Mouse (Mus musculus): Measurements from ENCODE around the gene Creb5. TPM values are rescaled to one million over a fixed set of nuclear protein-coding genes. Genes with fewer than 3 reads are reported as not detected.

Creb5 gene
- total and polyA plus RNA-seq, 3 experiments: 3.5 to 8.4 (median 6.1) TPM

- H3K36me3 ChIP-seq (ENCODE audit: control insufficient read depth, insufficient read depth, low read length): no peaks in the 10 kb centered on the region; the same call in 1 of the 2 replicates
- H3K4me3 ChIP-seq: no peak overlapping the region
- WGBS: 37% methylated on average over 3 of the region's 3 CpGs
- no peaks in the 10 kb centered on the region; the same call in 1 of the 2 replicates for H3K4me1 ChIP-seq (ENCODE audit: control insufficient read depth, insufficient read depth, low read length)
- DNase-seq: peak in 1 of 2 experiments; percentile 39
- TF ChIP-seq POLR2A (IDR thresholded peaks at IDR 0.05; ENCODE audit: insufficient read depth, low read depth, low read length): no peak
- no peak for TF ChIP-seq CTCF (IDR thresholded peaks at IDR 0.05)
- TF ChIP-seq EP300 (IDR thresholded peaks at IDR 0.05; ENCODE audit: insufficient read depth, low read depth, low read length): no peak
- peak overlapping the region; percentile 47 for H3K27ac ChIP-seq
- no peak overlapping the region for H3K9ac ChIP-seq (ENCODE audit: low read depth, low read length)
- intact Hi-C loops (cut with DNase I): loop anchor here (5.0 kb wide), 1 partner anchor 65 kb away; no protein-coding TSS in a partner anchor
- no peaks in the 10 kb centered on the region for H3K79me2 ChIP-seq (replicated peaks; ENCODE audit: control insufficient read depth, insufficient read depth, low read length)
- H3K27me3 ChIP-seq (ENCODE audit: control insufficient read depth, insufficient read depth, low read length): no peaks in the 10 kb centered on the region
Observed at GRCm38 (mm10) chr6:53506947-53507564, 220.0 kb downstream of the Creb5 start.

- intact Hi-C loops (cut with DNase I): loop anchor here (5.0 kb wide), 1 partner anchor 63 kb away; no protein-coding TSS in a partner anchor
- no peak overlapping the region for H3K27ac ChIP-seq
- H3K4me3 ChIP-seq: no peak overlapping the region
Observed at GRCm38 (mm10) chr6:53508847-53509494, 221.9 kb downstream of the Creb5 start.

GRCm38 (mm10) chr6:53510005-53510404, 222.9 kb downstream of the Creb5 start:
- Histone ChIP-seq H3K4me3 (no peak overlapping the region), H3K9ac (ENCODE audit: low read depth, low read length) (no peak overlapping the region), H3K4me1 (ENCODE audit: control insufficient read depth, insufficient read depth, low read length) (no peaks in the 10 kb centered on the region; the same call in 1 of the 2 replicates), H3K27me3 (ENCODE audit: control insufficient read depth, insufficient read depth, low read length) (no peaks in the 10 kb centered on the region), H3K79me2 (replicated peaks; ENCODE audit: control insufficient read depth, insufficient read depth, low read length) (no peaks in the 10 kb centered on the region), H3K36me3 (ENCODE audit: control insufficient read depth, insufficient read depth, low read length) (no peaks in the 10 kb centered on the region; the same call in 1 of the 2 replicates), H3K27ac (no peak overlapping the region)
- TF ChIP-seq POLR2A (IDR thresholded peaks at IDR 0.05; ENCODE audit: insufficient read depth, low read depth, low read length) (no peak), EP300 (IDR thresholded peaks at IDR 0.05; ENCODE audit: insufficient read depth, low read depth, low read length) (no peak), CTCF (IDR thresholded peaks at IDR 0.05) (no peak)
- DNase-seq: no peak
- 85% methylated on average over 7 of the region's 7 CpGs for WGBS
- intact Hi-C loops (cut with DNase I): no loop called here

More at GRCm38 (mm10) chr6:53508847-53509494, 221.9 kb downstream of the Creb5 start:
- no peaks in the 10 kb centered on the region; the same call in 1 of the 2 replicates for H3K36me3 ChIP-seq (ENCODE audit: control insufficient read depth, insufficient read depth, low read length)
- H3K9ac ChIP-seq (ENCODE audit: low read depth, low read length): no peak overlapping the region
- 80% methylated on average over 3 of the region's 3 CpGs for WGBS
- H3K79me2 ChIP-seq (replicated peaks; ENCODE audit: control insufficient read depth, insufficient read depth, low read length): no peaks in the 10 kb centered on the region
- H3K27me3 ChIP-seq (ENCODE audit: control insufficient read depth, insufficient read depth, low read length): no peaks in the 10 kb centered on the region
- TF ChIP-seq EP300 (IDR thresholded peaks at IDR 0.05; ENCODE audit: insufficient read depth, low read depth, low read length) (no peak), POLR2A (IDR thresholded peaks at IDR 0.05; ENCODE audit: insufficient read depth, low read depth, low read length) (no peak), CTCF (IDR thresholded peaks at IDR 0.05) (no peak)
- DNase-seq: no peak
- no peaks in the 10 kb centered on the region; the same call in 1 of the 2 replicates for H3K4me1 ChIP-seq (ENCODE audit: control insufficient read depth, insufficient read depth, low read length)

GRCm38 (mm10) chr6:53512226-53512625, 225.2 kb downstream of the Creb5 start:
- Histone ChIP-seq H3K27ac (no peak overlapping the region), H3K4me1 (ENCODE audit: control insufficient read depth, insufficient read depth, low read length) (peaks cover 5% of the 10 kb centered on the region; the same call in 1 of the 2 replicates), H3K27me3 (ENCODE audit: control insufficient read depth, insufficient read depth, low read length) (no peaks in the 10 kb centered on the region), H3K79me2 (replicated peaks; ENCODE audit: control insufficient read depth, insufficient read depth, low read length) (no peaks in the 10 kb centered on the region), H3K4me3 (no peak overlapping the region), H3K36me3 (ENCODE audit: control insufficient read depth, insufficient read depth, low read length) (no peaks in the 10 kb centered on the region), H3K9ac (ENCODE audit: low read depth, low read length) (no peak overlapping the region)
- DNase-seq: no peak
- TF ChIP-seq CTCF (IDR thresholded peaks at IDR 0.05) (no peak), EP300 (IDR thresholded peaks at IDR 0.05; ENCODE audit: insufficient read depth, low read depth, low read length) (no peak), POLR2A (IDR thresholded peaks at IDR 0.05; ENCODE audit: insufficient read depth, low read depth, low read length) (no peak)
- WGBS: 87% methylated on average over 8 of the region's 8 CpGs
- intact Hi-C loops (cut with DNase I): no loop called here

GRCm38 (mm10) chr6:53513380-53513779, 226.3 kb downstream of the Creb5 start:
- no peaks in the 10 kb centered on the region for H3K79me2 ChIP-seq (replicated peaks; ENCODE audit: control insufficient read depth, insufficient read depth, low read length)
- H3K36me3 ChIP-seq (ENCODE audit: control insufficient read depth, insufficient read depth, low read length): no peaks in the 10 kb centered on the region
- 72% methylated on average over 2 of the region's 2 CpGs for WGBS
- H3K4me3 ChIP-seq: no peak overlapping the region
- intact Hi-C loops (cut with DNase I): no loop called here
- H3K4me1 ChIP-seq (ENCODE audit: control insufficient read depth, insufficient read depth, low read length): peaks cover 5% of the 10 kb centered on the region
- H3K27ac ChIP-seq: no peak overlapping the region
- H3K27me3 ChIP-seq (ENCODE audit: control insufficient read depth, insufficient read depth, low read length): no peaks in the 10 kb centered on the region
- TF ChIP-seq CTCF (IDR thresholded peaks at IDR 0.05) (no peak), EP300 (IDR thresholded peaks at IDR 0.05; ENCODE audit: insufficient read depth, low read depth, low read length) (no peak), POLR2A (IDR thresholded peaks at IDR 0.05; ENCODE audit: insufficient read depth, low read depth, low read length) (no peak)
- H3K9ac ChIP-seq (ENCODE audit: low read depth, low read length): no peak overlapping the region
- DNase-seq: no peak

- H3K9ac ChIP-seq (ENCODE audit: low read depth, low read length): no peak overlapping the region
- 48% methylated on average over 1 of the region's 1 CpGs for WGBS
Observed at GRCm38 (mm10) chr6:53514862-53515261, 227.8 kb downstream of the Creb5 start.

More at GRCm38 (mm10) chr6:53514862-53515261, 227.8 kb downstream of the Creb5 start:
- Histone ChIP-seq H3K36me3 (ENCODE audit: control insufficient read depth, insufficient read depth, low read length) (no peaks in the 10 kb centered on the region), H3K27me3 (ENCODE audit: control insufficient read depth, insufficient read depth, low read length) (no peaks in the 10 kb centered on the region), H3K27ac (no peak overlapping the region), H3K4me1 (ENCODE audit: control insufficient read depth, insufficient read depth, low read length) (peaks cover 5% of the 10 kb centered on the region), H3K79me2 (replicated peaks; ENCODE audit: control insufficient read depth, insufficient read depth, low read length) (no peaks in the 10 kb centered on the region), H3K4me3 (no peak overlapping the region)
- no peak for DNase-seq
- intact Hi-C loops (cut with DNase I): loop anchor here (5.0 kb wide), 1 partner anchor 228 kb away; the partner anchor contains the start of gene Creb5
- TF ChIP-seq CTCF (IDR thresholded peaks at IDR 0.05): peak; percentile 47
- no peak for TF ChIP-seq EP300 (IDR thresholded peaks at IDR 0.05; ENCODE audit: insufficient read depth, low read depth, low read length)

Data from heart, adult 2 months (tissue).